Mouse (Mus musculus) heart, postnatal 0 days (tissue): ENCODE results near the gene Kctd15. TPM values are rescaled to one million over a fixed set of nuclear protein-coding genes. Genes with fewer than 3 reads are reported as not detected.

Experiments
- ATAC-seq: fragments of 200-750 bp; cut with Nextera tagmentation; 2 replicates; pipeline ENCODE4 v1.8.0; 2017; ENCODE audit warnings: low read depth, moderate number of reproducible peaks, moderate library complexity; ENCODE audit not compliant: insufficient read depth
- DNase-seq: peaks from one replicate; pipeline ENCODE4 v3.0.0-alpha.2; 2016; ENCODE audit warnings: low spot score
- H3K27ac ChIP-seq: fragments of 300-500 bp; sonication (generic); 2 replicates; pipeline ENCODE4 v1.5.1; 2014; ENCODE audit warnings: low read depth, mild to moderate bottlenecking
- H3K27me3 ChIP-seq: fragments of 300-500 bp; sonication (generic); 2 replicates; pipeline ENCODE4 v1.6.1; 2014; ENCODE audit warnings: low read length, mixed read lengths; ENCODE audit not compliant: control insufficient read depth, insufficient read depth
- H3K36me3 ChIP-seq: fragments of 300-500 bp; sonication (generic); replicated peaks from 2 replicates; pipeline ENCODE4 v1.6.1; 2014; ENCODE audit warnings: low read length, mixed read lengths; ENCODE audit not compliant: control insufficient read depth, insufficient read depth
- H3K4me1 ChIP-seq: fragments of 300-500 bp; sonication (generic); 2 replicates; pipeline ENCODE4 v1.6.1; 2014; ENCODE audit warnings: antibody characterized with exemption; ENCODE audit not compliant: control insufficient read depth, insufficient read depth
- H3K4me2 ChIP-seq: fragments of 300-500 bp; sonication (generic); 2 replicates; pipeline ENCODE4 v1.6.1; 2014; ENCODE audit warnings: low read depth, mild to moderate bottlenecking, low read length, moderate library complexity
- H3K4me3 ChIP-seq: fragments of 300-500 bp; sonication (generic); 2 replicates; pipeline ENCODE4 v1.5.1; 2014; ENCODE audit warnings: low read depth, low read length
- H3K9ac ChIP-seq: fragments of 300-500 bp; sonication (generic); replicated peaks from 2 replicates; pipeline ENCODE4 v1.6.1; 2014; ENCODE audit warnings: low read depth, low read length, mixed read lengths
- H3K9me3 ChIP-seq: fragments of 300-500 bp; sonication (generic); replicated peaks from 2 replicates; pipeline ENCODE4 v1.6.1; 2016; ENCODE audit warnings: low read length; ENCODE audit not compliant: control insufficient read depth
- CTCF ChIP-seq: IDR thresholded peaks from 2 replicates; pipeline ENCODE4 v1.5.1; 2016; ENCODE audit warnings: antibody characterized with exemption, control low read depth, low read depth
- EP300 ChIP-seq: IDR thresholded peaks from 2 replicates; pipeline ENCODE4 v1.6.1; 2016; ENCODE audit warnings: antibody characterized with exemption, low read depth
- WGBS: fragments of 180-500 bp; shearing (Covaris S2); extraction: QIAGEN DNeasy Blood & Tissue Kit; methylation state at CpG from one replicate; pipeline ENCODE4 v1.1.7; 2014; 5-methylcytosine and 5-hydroxymethylcytosine counted together
- polyA plus RNA-seq: library from polyadenylated mRNA; unstranded; fragments of >200 nt; fragmentation: Nextera tagmentation; extraction: Ambion mirVana; gene quantifications from 2 replicates; pipeline ENCODE4 v1.2.1, GENCODE M21; 2015
- total RNA-seq: library from RNA; depleted of rRNA; stranded (reverse); fragments of >200 nt; gene quantifications from 2 replicates; pipeline ENCODE4 v1.2.3, GENCODE M21; 2014; ENCODE audit warnings: low replicate concordance

Gene Kctd15
- total and polyA plus RNA-seq, 2 experiments from 2014 or later: 0.78 to 5.9 TPM

DNA sequence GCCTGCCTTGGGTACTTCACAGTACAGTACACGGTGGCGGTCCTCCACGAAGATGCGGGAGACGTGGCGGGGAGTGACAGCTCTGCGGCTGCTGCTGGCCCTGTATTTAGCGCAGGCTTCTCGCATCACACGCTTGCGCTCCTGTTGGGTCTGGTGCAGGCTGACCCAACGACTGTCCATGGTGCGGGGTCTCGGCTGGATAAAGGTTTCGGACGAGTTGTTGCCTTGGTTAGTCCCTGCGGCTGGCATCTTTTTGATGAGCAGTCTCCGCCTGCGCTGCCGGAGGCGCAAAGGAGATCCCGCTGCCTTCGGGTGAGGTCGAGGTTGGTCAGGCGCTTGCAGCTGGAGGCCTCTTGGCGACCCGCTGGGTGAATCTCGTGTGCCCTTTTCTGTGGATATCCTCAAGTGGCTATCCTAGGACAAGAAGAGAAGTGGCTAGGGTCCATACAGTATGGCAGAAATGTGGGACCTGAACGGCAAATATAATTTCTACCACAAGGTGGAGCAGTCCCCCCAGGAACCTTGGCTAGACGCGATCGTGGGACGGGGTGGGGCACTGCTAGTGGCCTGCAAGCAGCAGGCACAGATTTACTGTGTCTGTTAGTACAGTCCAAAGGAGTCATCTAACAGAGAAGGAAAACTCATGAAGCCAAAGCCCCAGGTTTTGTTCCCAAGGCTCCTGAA is 19.4 kb upstream of the Kctd15 start:
- TF ChIP-seq CTCF (peak; percentile 87), EP300 (no peak)
- peak; percentile 60; the same call in 1 of the 2 replicates for ATAC-seq
- peak; percentile 63 for DNase-seq
- Histone ChIP-seq H3K36me3 (no peaks in the 10 kb centered on the region), H3K9me3 (no peaks in the 10 kb centered on the region), H3K9ac (no peak overlapping the region), H3K27ac (no peak overlapping the region), H3K4me3 (no peak overlapping the region), H3K27me3 (peaks cover 39% of the 10 kb centered on the region), H3K4me1 (no peaks in the 10 kb centered on the region), H3K4me2 (no peak overlapping the region)
- WGBS: 5% methylated on average over 33 of the region's 33 CpGs

GRCm38 (mm10) chr7:34675120-34675790 is 18.7 kb upstream of the Kctd15 start:
- WGBS: 13% methylated on average over 42 of the region's 42 CpGs
- Histone ChIP-seq H3K4me3 (no peak overlapping the region), H3K27me3 (peaks cover 38% of the 10 kb centered on the region), H3K36me3 (no peaks in the 10 kb centered on the region), H3K4me2 (no peak overlapping the region), H3K27ac (no peak overlapping the region), H3K4me1 (no peaks in the 10 kb centered on the region), H3K9ac (no peak overlapping the region), H3K9me3 (no peaks in the 10 kb centered on the region)
- ATAC-seq (no peak), DNase-seq (no peak)
- TF ChIP-seq EP300: no peak
- no peak for TF ChIP-seq CTCF

DNA sequence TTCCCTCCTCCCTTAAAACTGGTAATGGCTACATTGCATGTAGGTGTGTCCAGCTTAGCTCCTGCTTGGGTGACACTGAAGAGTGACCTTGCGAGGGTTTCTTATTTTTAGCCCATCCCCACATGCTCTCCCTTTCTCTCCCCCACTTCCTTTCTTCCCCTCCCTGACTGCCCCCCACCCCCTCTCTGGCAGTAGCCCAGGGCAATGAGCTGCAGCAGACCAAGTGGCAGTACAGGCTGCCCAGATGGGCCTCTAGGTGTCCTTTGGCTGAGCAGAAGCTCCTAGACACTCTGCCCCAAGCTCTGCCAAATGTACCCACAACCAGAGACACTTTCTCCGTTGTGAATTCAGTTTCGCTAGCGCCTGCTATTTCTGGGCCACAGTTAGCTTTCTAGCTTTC is 16.4 kb upstream of the Kctd15 start:
- H3K27me3 ChIP-seq: peaks cover 34% of the 10 kb centered on the region
- no peak overlapping the region for H3K9ac ChIP-seq
- H3K27ac ChIP-seq: no peak overlapping the region
- TF ChIP-seq CTCF (no peak), EP300 (no peak)
- no peak overlapping the region for H3K4me3 ChIP-seq
- 56% methylated on average over 4 of the region's 4 CpGs for WGBS
- no peaks in the 10 kb centered on the region for H3K9me3 ChIP-seq
- no peaks in the 10 kb centered on the region for H3K36me3 ChIP-seq
- no peak for ATAC-seq
- H3K4me2 ChIP-seq: no peak overlapping the region
- no peak for DNase-seq
- no peaks in the 10 kb centered on the region for H3K4me1 ChIP-seq

GRCm38 (mm10) chr7:34671911-34672310 is 15.4 kb upstream of the Kctd15 start:
- Histone ChIP-seq H3K9ac (no peak overlapping the region), H3K36me3 (no peaks in the 10 kb centered on the region), H3K27ac (no peak overlapping the region), H3K9me3 (no peaks in the 10 kb centered on the region), H3K4me1 (no peaks in the 10 kb centered on the region), H3K4me2 (no peak overlapping the region), H3K4me3 (no peak overlapping the region), H3K27me3 (peaks cover 34% of the 10 kb centered on the region)
- ATAC-seq (peak; percentile 42; the same call in 1 of the 2 replicates), DNase-seq (peak; percentile 74)
- 1% methylated on average over 6 of the region's 6 CpGs for WGBS
- TF ChIP-seq EP300 (no peak), CTCF (peak; percentile 100)

- ATAC-seq: no peak
- peaks cover 31% of the 10 kb centered on the region for H3K27me3 ChIP-seq
- DNase-seq: no peak
- H3K9ac ChIP-seq: no peak overlapping the region
- no peak overlapping the region for H3K4me2 ChIP-seq
- H3K27ac ChIP-seq: no peak overlapping the region
- no peaks in the 10 kb centered on the region for H3K36me3 ChIP-seq
- H3K4me3 ChIP-seq: no peak overlapping the region
- no peaks in the 10 kb centered on the region for H3K9me3 ChIP-seq
- H3K4me1 ChIP-seq: no peaks in the 10 kb centered on the region
- WGBS: 67% methylated on average over 3 of the region's 3 CpGs
- no peak for TF ChIP-seq CTCF
- no peak for TF ChIP-seq EP300
Measured at GRCm38 (mm10) chr7:34670778-34671177, 14.2 kb upstream of the Kctd15 start.

- Histone ChIP-seq H3K27ac (no peak overlapping the region), H3K9ac (no peak overlapping the region), H3K4me1 (no peaks in the 10 kb centered on the region), H3K36me3 (no peaks in the 10 kb centered on the region), H3K4me3 (no peak overlapping the region), H3K9me3 (no peaks in the 10 kb centered on the region), H3K4me2 (no peak overlapping the region), H3K27me3 (peaks cover 17% of the 10 kb centered on the region)
- ATAC-seq: no peak
- DNase-seq: no peak
- 16% methylated on average over 9 of the region's 9 CpGs for WGBS
- TF ChIP-seq CTCF (no peak), EP300 (no peak)
Measured at GRCm38 (mm10) chr7:34669336-34669735, 12.8 kb upstream of the Kctd15 start.
